Mouse (Mus musculus) c-Kit-positive CD71-positive TER-119-negative erythroid progenitor cells, embryonic 14.5 days (primary cell): ENCODE results near the gene Itgb8.

ENCODE experiments used
- DNase-seq: peaks from one replicate; pipeline ENCODE4 v3.0.0-alpha.2; 2013; ENCODE audit warnings: low read depth

The Itgb8 gene

DNA sequence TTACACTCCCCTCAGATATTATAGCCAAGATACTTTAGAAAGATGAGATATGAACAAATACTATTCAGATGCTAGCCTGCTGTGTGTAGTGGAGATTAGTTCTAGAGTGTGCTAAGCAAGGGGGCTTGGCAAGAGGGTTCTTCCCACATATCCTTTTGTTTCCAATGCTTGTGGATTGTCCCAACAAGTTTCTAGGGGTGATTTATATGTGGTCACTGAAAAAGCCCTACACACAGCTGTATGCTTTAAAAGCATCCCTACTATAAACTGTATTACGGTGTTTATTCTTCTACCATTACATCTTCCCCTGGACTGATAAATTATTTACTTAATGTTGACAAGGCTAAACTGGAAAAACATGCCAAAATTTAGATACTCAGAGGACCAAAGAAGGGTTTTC is 92.6 kb downstream of the Itgb8 start:
- no peak for DNase-seq

GRCm38 (mm10) chr12:119137946-119138345 is 100.7 kb downstream of the Itgb8 start:
- DNase-seq, result no peak

- no peak for DNase-seq
Observed at GRCm38 (mm10) chr12:119113522-119114135, 125.0 kb downstream of the Itgb8 start.

GRCm38 (mm10) chr12:119110091-119110490 is 128.5 kb downstream of the Itgb8 start:
- DNase-seq, result no peak
